Mouse (Mus musculus): Measurements from ENCODE around the gene Morc2b.

DNA sequence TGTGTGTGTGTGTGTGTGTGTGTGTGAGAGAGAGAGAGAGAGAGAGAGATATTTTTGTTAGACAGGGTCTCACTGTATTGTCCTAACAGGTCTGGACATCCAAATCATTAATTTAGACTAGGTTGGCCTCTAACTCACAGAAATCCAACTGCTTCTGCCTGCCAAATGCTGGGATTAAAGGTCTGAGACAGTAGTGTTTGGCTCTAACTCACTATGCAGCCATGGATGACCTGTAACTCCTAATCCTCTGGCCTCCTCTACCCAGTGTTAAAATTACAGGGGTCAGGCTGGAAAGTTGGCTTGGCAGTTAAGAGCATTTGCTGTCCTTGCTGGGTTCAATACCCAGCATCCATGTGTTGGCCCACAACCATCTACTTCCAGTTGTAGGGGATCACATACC, 14.9 kb downstream of the Morc2b start:
- TF ChIP-seq EP300 (IDR thresholded peaks at IDR 0.05; ENCODE audit: low read length) (no peak), CTCF (conservative IDR thresholded peaks at IDR 0.05 in 1 of 2, IDR thresholded peaks at IDR 0.05 in 1 of 2; ENCODE audit: low read depth in 2 of 2, low read length in 2 of 2) (no peak), MAZ (IDR thresholded peaks at IDR 0.05; ENCODE audit: low read depth, low read length) (no peak), E2F4 (IDR thresholded peaks at IDR 0.05; ENCODE audit: insufficient replicate concordance, low read depth, low read length) (no peak), MAX (IDR thresholded peaks at IDR 0.05; ENCODE audit: low read length) (no peak)

Data from CH12.LX (cell line).